Mouse (Mus musculus) midbrain, embryonic 16.5 days (tissue): Measurements from ENCODE around the gene Naglu. TPM values are rescaled to one million over a fixed set of nuclear protein-coding genes. Genes with fewer than 3 reads are reported as not detected.

Experiments
- ATAC-seq: fragments of 200-750 bp; cut with Nextera tagmentation; 2 replicates; pipeline ENCODE4 v1.8.0; 2017; ENCODE audit warnings: moderate TSS enrichment
- H3K27ac ChIP-seq: fragments of 300-500 bp; sonication (generic); 2 replicates; pipeline ENCODE4 v1.5.1; 2014; ENCODE audit warnings: mild to moderate bottlenecking, low read length, mixed read lengths
- H3K27me3 ChIP-seq: fragments of 300-500 bp; sonication (generic); 2 replicates; pipeline ENCODE4 v1.6.1; 2014; ENCODE audit warnings: low read depth, low read length, mixed read lengths; ENCODE audit not compliant: control insufficient read depth, insufficient read depth
- H3K36me3 ChIP-seq: fragments of 300-500 bp; sonication (generic); 2 replicates; pipeline ENCODE4 v1.6.1; 2014; ENCODE audit warnings: mild to moderate bottlenecking, low read length, moderate library complexity, mixed read lengths; ENCODE audit not compliant: control insufficient read depth, insufficient read depth
- H3K4me1 ChIP-seq: fragments of 300-500 bp; sonication (generic); 2 replicates; pipeline ENCODE4 v1.6.1; 2014; ENCODE audit warnings: mild to moderate bottlenecking, low read length, mixed read lengths; ENCODE audit not compliant: control insufficient read depth, insufficient read depth
- H3K4me2 ChIP-seq: fragments of 300-500 bp; sonication (generic); 2 replicates; pipeline ENCODE4 v1.6.1; 2014; ENCODE audit warnings: mild to moderate bottlenecking, low read length, mixed read lengths
- H3K4me3 ChIP-seq: fragments of 300-500 bp; sonication (generic); 2 replicates; pipeline ENCODE4 v1.5.1; 2014; ENCODE audit warnings: low read depth, mild to moderate bottlenecking, low read length, moderate library complexity, mixed read lengths
- H3K9ac ChIP-seq: fragments of 300-500 bp; sonication (generic); 2 replicates; pipeline ENCODE4 v1.6.1; 2014; ENCODE audit warnings: low read depth, low read length, mixed read lengths
- H3K9me3 ChIP-seq: fragments of 300-500 bp; sonication (generic); replicated peaks from 2 replicates; pipeline ENCODE4 v1.6.1; 2014; ENCODE audit warnings: mild to moderate bottlenecking, low read length, mixed read lengths; ENCODE audit not compliant: control insufficient read depth, poor library complexity, severe bottlenecking
- WGBS: fragments of 180-500 bp; shearing (Covaris S2); extraction: QIAGEN DNeasy Blood & Tissue Kit; methylation state at CpG from one replicate; pipeline ENCODE4 v1.1.7; 2014; 5-methylcytosine and 5-hydroxymethylcytosine counted together
- polyA plus RNA-seq: library from polyadenylated mRNA; unstranded; fragments of >200 nt; fragmentation: Nextera tagmentation; extraction: Ambion mirVana; gene quantifications from 2 replicates; pipeline ENCODE4 v1.2.1, GENCODE M21; 2015

Naglu gene
- polyA plus RNA-seq, 1 experiment from 2014 or later: 14.2 TPM

GRCm38 (mm10) chr11:101062165-101062884, 7.5 kb upstream of the Naglu start:
- Histone ChIP-seq H3K27ac (no peak overlapping the region), H3K9me3 (no peaks in the 10 kb centered on the region), H3K4me1 (0 out of 2 replicates have a peak, but pooled peaks cover 2% of the 10 kb centered on the region), H3K36me3 (peaks cover 33% of the 10 kb centered on the region), H3K27me3 (no peaks in the 10 kb centered on the region), H3K9ac (no peak overlapping the region), H3K4me3 (no peak overlapping the region), H3K4me2 (no peak overlapping the region)
- no peak for ATAC-seq
- WGBS: 76% methylated on average over 12 of the region's 12 CpGs

GRCm38 (mm10) chr11:101062971-101063675, 6.7 kb upstream of the Naglu start:
- Histone ChIP-seq H3K27ac (peak overlapping the region; percentile 70; the same call in 1 of the 2 replicates), H3K9me3 (no peaks in the 10 kb centered on the region), H3K4me2 (no peak overlapping the region), H3K4me3 (no peak overlapping the region), H3K36me3 (peaks cover 33% of the 10 kb centered on the region), H3K9ac (no peak overlapping the region), H3K27me3 (no peaks in the 10 kb centered on the region), H3K4me1 (0 out of 2 replicates have a peak, but pooled peaks cover 2% of the 10 kb centered on the region)
- 91% methylated on average over 14 of the region's 14 CpGs for WGBS
- no peak for ATAC-seq

GRCm38 (mm10) chr11:101063676-101064327, 6.0 kb upstream of the Naglu start:
- no peak overlapping the region for H3K4me2 ChIP-seq
- no peaks in the 10 kb centered on the region for H3K9me3 ChIP-seq
- peaks cover 28% of the 10 kb centered on the region for H3K36me3 ChIP-seq
- H3K27ac ChIP-seq: peak overlapping the region; percentile 70
- H3K9ac ChIP-seq: no peak overlapping the region
- no peak overlapping the region for H3K4me3 ChIP-seq
- H3K27me3 ChIP-seq: no peaks in the 10 kb centered on the region
- WGBS: 67% methylated on average over 12 of the region's 12 CpGs
- 0 out of 2 replicates have a peak, but pooled peaks cover 2% of the 10 kb centered on the region for H3K4me1 ChIP-seq
- no peak for ATAC-seq

DNA sequence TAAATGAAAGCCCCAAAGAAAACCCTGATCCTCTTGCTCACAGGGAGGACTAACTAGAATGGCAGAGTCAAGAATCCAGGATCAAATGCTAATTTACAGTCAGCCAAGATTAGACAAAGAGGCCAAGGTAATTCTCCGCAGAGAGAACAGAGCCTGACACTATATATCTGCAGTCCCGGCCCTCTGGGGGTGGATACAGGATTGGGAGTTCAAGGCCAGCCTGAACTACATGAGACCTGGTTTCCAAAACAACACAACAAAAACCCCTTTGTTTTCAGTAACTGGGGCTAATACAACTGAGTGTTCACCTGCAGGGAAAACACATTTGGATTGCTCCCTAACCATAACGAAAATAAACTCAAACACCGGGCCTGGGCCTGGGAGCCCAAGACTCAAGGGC, 5.3 kb upstream of the Naglu start:
- no peaks in the 10 kb centered on the region for H3K9me3 ChIP-seq
- ATAC-seq: no peak
- H3K4me2 ChIP-seq: no peak overlapping the region
- peak overlapping the region; percentile 70; the same call in 1 of the 2 replicates for H3K27ac ChIP-seq
- H3K4me3 ChIP-seq: no peak overlapping the region
- H3K9ac ChIP-seq: no peak overlapping the region
- H3K27me3 ChIP-seq: no peaks in the 10 kb centered on the region
- H3K36me3 ChIP-seq: peaks cover 24% of the 10 kb centered on the region
- 88% methylated on average over 4 of the region's 4 CpGs for WGBS
- peaks cover 5% of the 10 kb centered on the region; the same call in 1 of the 2 replicates for H3K4me1 ChIP-seq

DNA sequence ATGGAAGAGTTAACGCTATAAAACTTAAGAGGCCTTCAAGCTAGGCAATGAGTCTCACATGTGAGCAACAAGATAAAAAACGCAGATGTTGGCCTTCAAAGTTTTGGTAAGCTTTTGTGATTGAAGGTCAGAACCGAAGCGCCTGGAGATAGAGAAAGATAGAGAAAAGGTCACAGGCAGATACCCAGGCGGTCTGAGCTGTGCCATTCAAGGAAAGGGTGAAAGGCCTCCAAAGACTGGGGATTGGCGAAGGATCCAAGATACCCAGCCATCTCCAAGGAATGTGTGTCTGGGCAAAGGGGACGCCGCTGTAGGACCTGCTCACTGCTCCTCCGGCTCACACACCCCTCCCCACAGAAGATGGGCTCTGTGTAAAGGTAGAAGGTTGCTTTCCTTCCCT, 4.8 kb upstream of the Naglu start:
- Histone ChIP-seq H3K4me3 (no peak overlapping the region), H3K9ac (no peak overlapping the region), H3K9me3 (no peaks in the 10 kb centered on the region), H3K27me3 (no peaks in the 10 kb centered on the region), H3K36me3 (peaks cover 21% of the 10 kb centered on the region), H3K4me1 (peaks cover 5% of the 10 kb centered on the region; the same call in 1 of the 2 replicates), H3K27ac (no peak overlapping the region), H3K4me2 (no peak overlapping the region)
- WGBS: 92% methylated on average over 9 of the region's 9 CpGs
- ATAC-seq: no peak

DNA sequence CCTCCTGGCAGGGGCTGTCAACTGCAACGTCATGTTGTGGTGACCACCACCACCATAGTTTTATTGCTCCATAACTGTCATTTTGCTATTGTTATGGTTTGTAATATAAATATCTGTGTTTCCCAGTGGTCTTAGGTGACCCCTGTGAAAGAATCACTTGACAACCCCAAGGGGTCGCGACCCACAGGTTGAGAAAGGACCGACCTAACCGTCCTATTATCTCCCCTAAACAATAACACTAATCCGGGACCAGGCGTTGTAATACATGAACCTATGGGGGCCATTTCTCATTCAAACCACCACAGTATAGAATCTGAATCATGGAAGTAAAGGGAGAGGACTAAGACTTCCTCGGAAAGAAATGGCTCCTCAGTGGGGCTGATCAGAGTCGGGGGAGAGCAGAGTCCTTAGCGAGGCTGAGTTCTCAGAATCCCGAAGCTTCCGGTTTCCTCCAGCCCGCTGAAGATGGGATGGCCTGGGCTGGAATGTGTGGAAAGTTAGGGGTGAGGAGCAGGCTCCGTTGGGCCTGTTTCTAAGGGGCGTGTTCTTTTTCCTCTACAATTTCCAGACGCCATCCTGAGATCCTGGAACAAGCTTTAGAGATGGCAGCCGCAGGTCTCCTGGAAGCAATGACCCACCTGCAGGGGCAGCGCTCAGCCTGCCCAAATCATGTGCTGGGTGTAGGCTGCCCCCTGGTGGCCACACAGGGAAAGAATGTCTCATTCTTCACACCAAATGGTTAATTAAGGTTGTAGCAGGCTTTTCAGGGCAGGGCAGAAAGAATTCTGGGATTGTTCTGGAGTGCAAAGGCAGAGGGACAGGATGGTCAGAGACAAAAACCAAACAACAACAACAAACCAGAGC, 3.0 kb upstream of the Naglu start:
- ATAC-seq: no peak
- H3K27me3 ChIP-seq: no peaks in the 10 kb centered on the region
- peaks cover 13% of the 10 kb centered on the region for H3K4me1 ChIP-seq
- H3K9me3 ChIP-seq: no peaks in the 10 kb centered on the region
- H3K9ac ChIP-seq: peak overlapping the region; percentile 27; the same call in 1 of the 2 replicates
- H3K27ac ChIP-seq: peak overlapping the region; percentile 35; the same call in 1 of the 2 replicates
- peak overlapping the region; percentile 56 for H3K4me2 ChIP-seq
- peak overlapping the region; percentile 27 for H3K4me3 ChIP-seq
- H3K36me3 ChIP-seq: peaks cover 11% of the 10 kb centered on the region
- 21% methylated on average over 18 of the region's 18 CpGs for WGBS

- Histone ChIP-seq H3K9me3 (no peaks in the 10 kb centered on the region), H3K36me3 (no peaks in the 10 kb centered on the region), H3K4me2 (peak overlapping the region; percentile 94), H3K9ac (peak overlapping the region; percentile 92), H3K27ac (peak overlapping the region; percentile 82), H3K27me3 (no peaks in the 10 kb centered on the region), H3K4me3 (peak overlapping the region; percentile 78), H3K4me1 (peaks cover 13% of the 10 kb centered on the region)
- WGBS: under 1% methylated on average over 36 of the region's 36 CpGs
- ATAC-seq: peak; percentile 65
These were observed 346 bp downstream of the Naglu start for GRCm38 (mm10) chr11:101070189-101070527.

DNA sequence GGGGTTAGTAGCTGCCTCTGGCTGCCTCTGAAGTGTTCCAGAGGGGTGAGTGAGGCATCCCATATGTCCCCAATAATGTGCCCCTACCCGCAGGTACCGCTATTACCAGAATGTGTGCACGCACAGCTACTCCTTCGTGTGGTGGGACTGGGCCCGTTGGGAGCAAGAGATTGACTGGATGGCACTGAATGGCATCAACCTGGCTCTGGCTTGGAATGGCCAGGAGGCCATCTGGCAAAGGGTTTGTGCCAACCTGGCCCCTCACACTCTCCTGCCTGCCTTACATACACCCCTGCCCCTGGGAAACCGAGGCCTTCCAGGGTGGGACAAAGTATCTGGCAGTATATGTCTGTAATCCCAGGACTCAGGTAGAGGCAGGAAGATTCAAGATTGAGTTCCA, 1.2 kb downstream of the Naglu start:
- peak overlapping the region; percentile 94 for H3K4me2 ChIP-seq
- H3K4me3 ChIP-seq: peak overlapping the region; percentile 78; the same call in 1 of the 2 replicates
- no peaks in the 10 kb centered on the region for H3K9me3 ChIP-seq
- no peak overlapping the region for H3K27ac ChIP-seq
- H3K9ac ChIP-seq: peak overlapping the region; percentile 92; the same call in 1 of the 2 replicates
- H3K36me3 ChIP-seq: no peaks in the 10 kb centered on the region
- H3K27me3 ChIP-seq: no peaks in the 10 kb centered on the region
- ATAC-seq: no peak; the same call in 1 of the 2 replicates
- WGBS: 76% methylated on average over 6 of the region's 6 CpGs
- peaks cover 13% of the 10 kb centered on the region for H3K4me1 ChIP-seq
